Mouse (Mus musculus): ENCODE measurements around the gene Commd7. TPM values are rescaled to one million over a fixed set of nuclear protein-coding genes. Genes with fewer than 3 reads are reported as not detected.

The Commd7 gene
- total RNA-seq, 2 experiments from 2014 or later = 9.5 TPM

DNA sequence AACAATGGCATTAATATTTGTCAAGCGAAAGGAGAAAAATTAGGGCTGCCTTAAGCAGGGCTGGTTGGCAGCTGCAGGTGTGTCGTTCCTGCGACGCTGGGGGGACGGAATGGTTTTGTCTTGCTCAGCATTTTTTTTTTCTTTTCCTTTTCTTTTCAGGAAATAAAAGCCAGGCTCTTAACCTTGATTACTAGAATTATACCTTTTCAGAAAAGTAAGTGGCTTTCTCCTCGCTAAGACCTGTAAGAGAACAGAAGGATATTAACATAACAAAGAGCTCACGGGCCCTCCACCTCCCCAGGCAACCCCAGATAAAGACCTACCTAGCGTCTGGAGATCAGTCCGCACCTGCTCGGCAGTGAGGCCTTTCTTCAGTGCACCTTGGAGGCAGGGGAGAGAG, 10.1 kb downstream of the Commd7 start:
- no peak for DNase-seq

DNA sequence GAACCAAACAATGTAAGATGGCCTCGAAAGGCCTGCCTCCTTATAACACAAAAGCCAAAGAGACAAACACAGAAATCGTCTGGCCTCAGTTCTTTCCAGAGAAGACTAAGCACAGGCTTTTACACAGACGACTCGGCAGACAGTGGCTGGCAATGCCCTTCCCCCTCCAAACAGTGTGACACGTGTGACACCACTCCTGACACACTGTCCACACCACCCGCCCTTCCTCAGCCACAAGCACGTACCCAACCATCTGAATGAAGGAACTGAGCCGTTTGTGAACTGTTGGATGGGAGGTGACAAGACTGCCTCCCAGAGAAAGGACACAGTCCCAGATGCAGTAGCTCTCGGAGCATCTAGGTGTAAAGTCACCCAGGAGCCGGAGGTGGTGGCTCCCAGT, 13.7 kb downstream of the Commd7 start:
- DNase-seq = no peak

DNA sequence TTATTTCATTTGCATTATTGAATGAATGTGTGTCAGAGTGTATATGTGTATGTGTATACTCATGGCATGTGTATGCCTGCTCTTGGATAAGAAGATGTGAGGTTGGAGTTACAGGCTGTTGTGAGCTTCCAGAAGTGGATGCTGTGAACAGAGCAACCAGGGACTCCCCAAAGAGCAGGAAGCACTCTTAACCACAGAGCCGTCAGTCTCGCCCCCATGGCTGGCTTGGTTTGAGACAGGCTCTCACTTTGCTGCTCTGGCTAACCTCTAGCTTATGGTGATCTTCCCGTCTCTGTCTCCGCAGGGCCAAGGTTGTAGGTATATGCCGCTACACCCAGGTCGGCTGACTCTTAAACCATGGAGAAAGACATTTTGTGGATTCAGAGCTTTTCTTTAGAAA, 14.1 kb downstream of the Commd7 start:
- DNase-seq = no peak

GRCm38 (mm10) chr2:153616893-153617292, 15.7 kb downstream of the Commd7 start:
- DNase-seq = no peak

DNA sequence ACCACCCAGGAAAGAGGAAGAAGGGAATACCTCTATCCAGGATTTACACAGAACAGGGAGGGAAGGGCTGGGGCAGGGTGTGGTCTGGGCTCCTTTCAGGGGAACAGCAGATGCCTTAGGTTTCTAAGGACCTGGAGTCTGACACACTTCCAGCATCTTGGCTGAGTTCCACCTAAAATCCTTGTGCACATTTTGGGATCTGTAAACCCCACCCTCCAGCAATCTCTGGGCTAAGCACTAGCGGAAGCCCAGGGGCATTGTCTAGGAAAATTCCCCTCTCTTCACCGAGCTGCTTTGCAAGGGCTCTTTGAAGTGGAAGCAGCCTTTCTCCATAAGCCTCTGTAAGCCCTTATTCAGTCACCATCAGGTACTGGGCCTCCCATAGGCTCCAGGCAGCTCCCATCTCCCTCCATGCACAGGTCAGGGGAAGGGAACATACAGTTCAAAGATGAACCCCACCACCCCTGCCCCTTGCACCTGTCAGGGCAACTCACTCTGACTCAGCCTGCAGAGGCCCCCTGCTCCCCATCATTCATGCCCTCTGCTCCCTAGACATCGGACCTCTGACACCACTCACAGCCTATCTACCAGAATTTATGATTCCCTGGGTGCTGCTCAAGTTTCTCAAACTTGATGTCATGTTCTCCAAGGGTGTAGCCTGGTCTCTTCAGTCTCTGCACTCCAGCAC, 19.8 kb downstream of the Commd7 start:
- no peak for DNase-seq

DNA sequence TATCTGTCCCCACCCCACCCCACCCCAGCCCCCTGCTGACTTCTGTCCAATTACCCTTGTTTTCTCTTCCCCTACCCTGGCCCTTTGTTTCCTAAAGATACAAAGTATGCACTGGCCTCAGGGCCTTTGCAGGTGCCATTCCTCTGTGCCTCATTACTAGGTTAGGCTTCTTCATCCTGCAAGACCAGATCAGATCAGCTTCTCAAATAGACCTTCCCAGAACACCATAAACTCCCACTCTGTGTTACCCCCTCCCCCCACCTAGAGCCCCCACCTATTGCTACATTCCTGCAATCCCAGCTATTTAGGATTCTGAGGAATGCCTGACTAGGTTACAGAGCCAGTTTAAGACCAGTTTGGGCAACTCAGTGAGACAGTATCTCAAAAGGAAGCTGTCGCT, 20.8 kb downstream of the Commd7 start:
- no peak for DNase-seq

GRCm38 (mm10) chr2:153611241-153611630, 21.3 kb downstream of the Commd7 start:
- no peak for DNase-seq

GRCm38 (mm10) chr2:153610426-153611240, 21.9 kb downstream of the Commd7 start:
- DNase-seq = no peak

GRCm38 (mm10) chr2:153609548-153609947, 23.0 kb downstream of the Commd7 start:
- DNase-seq = peak; percentile 78

DNA sequence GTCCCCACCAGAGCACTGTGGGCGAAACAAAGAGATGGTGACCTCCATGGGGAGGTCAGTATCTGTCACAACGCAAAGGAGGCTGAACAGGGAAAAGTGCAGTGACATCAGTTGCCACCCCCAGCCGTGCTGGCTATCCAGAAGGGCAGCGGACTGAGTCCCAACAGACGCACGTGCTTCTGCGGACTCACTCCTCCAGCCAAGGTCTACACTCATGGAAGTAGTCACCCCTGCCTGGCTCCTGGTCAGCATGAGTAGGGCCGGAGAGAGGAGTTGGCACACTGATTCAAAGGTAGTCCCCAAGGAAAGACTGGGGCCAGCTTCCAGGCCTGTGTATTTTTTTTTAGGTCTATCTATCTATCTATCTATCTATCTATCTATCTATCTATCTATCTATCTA, 23.5 kb downstream of the Commd7 start:
- DNase-seq = no peak

GRCm38 (mm10) chr2:153607870-153608515, 24.6 kb downstream of the Commd7 start:
- DNase-seq = peak; percentile 81

DNA sequence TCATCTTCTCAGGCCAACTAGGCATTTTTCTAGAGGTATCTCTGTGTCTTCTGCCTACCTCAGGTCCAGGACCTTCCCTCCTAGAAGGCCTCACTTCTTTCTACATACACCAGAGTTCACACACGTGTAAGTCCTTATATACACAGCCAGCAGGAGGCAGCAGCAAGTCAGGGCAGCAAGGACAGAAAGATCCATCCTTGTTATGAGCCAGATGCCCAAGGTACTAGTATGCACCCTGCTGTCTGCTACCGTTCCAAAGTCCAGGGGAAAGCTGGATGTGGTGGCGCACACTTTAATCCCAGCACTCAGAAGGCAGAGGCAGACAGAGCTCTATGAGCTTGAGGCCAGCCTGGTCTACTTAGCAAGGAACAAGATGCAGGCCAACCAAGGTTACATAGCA, 26.2 kb downstream of the Commd7 start:
- no peak for DNase-seq

GRCm38 (mm10) chr2:153603724-153604123, 28.9 kb downstream of the Commd7 start:
- DNase-seq = no peak

GRCm38 (mm10) chr2:153600667-153601648, 31.6 kb downstream of the Commd7 start:
- peak; percentile 52 for DNase-seq

DNA sequence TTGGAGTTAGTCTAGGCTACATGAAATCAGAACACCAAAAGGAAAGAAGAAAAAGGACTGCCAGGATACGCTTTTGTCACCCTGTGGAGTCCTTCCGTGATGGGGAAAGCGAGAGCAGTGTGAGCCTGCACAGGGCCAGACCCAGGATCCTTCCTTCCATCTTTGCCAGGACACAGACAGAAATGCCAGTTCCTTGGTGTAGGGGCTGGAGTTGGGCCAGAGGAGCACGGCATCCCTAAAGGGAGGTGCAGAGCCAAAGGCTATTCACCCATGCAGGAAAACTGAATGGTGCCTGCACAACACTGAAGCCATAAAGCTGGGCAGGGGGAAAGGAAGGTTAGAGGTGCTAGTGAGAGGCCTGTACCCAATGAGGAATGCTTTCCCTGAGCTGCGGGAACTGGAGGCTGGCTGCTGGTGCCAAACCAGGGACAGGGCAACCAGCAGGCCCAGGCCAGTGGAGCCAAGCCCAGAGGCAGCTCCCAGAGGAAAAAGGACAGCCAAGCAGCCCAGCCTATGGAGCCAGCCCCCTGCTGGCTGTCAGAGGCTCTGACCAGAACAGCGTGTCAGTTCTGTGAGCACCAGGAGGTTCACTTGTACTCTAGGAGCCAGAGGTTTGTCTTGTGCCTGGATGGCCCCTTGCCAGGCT, 32.4 kb downstream of the Commd7 start:
- DNase-seq = peak; percentile 71

GRCm38 (mm10) chr2:153597626-153598025, 35.0 kb downstream of the Commd7 start:
- DNase-seq = no peak

DNA sequence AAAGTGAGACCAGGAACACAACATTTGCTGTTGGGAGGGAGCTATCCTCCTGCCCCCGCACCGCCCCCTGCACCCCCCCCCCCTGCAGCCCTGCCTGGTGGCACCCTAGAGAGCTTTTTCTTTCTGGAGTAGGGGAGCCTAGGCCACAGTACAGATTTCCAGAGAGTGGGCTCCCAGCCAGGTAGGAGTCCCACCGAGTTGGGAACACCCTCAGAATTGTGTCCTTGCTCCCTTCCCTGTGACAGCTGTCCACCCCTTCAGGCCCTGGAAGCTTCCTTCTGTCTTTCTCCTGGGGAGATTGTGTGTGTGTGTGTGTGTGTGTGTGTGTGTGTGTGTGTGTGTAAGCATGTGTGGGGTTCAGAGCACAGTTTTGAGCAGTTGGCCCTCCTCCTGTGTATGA, 35.6 kb downstream of the Commd7 start:
- DNase-seq = no peak

- no peak for DNase-seq
Observed at GRCm38 (mm10) chr2:153594998-153595397, 37.6 kb downstream of the Commd7 start.

- no peak for DNase-seq
Observed at GRCm38 (mm10) chr2:153593186-153593585, 39.4 kb downstream of the Commd7 start.

DNA sequence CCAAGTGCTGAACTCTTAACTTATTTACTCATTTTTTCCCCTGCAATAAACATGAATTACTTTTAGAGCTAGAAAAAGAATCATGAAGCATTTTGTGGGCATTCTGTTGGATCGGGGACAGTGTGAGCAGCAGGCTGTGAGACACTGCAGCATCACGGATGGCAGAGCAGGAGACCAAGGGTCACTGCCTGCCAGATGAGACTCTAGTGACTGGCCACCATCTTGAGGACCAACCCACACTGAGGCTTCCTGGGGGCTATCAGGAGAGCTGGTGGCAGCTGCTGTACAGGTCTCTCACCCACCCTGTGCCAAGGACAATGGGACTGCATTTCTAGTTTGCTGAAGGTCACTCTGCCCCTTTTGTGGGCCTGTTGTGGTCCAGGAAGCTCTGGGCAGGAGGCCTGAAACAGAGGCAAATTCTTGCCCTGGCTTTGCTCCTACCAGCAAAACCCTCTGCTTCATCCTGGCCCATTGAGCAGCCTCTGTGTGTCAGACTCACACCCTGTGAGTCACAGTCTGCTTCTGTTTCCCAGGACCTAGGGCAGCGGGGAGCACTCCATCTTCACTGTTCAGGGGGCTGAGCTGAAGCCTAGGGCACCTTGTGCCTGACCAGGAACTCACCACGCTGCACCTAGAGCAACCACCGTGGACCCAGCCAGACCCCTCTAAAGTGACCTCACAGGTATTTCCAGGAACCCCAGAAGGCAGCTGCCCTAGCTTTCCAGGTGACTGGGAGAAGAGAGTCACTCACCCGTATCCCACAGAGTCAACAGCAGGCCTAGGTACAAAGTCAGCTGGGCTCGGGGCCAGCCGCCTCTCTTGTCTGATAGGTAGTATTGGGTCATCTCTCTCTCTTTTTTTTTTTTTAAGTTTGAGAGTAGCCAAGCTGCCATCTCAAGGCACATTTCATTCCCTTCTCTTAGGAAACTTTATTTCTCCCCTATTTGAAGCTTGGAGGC, 40.2 kb downstream of the Commd7 start:
- DNase-seq = no peak

All from gastrocnemius, postnatal 25 days (tissue).